Mouse (Mus musculus) erythroblast, embryonic 14.5 days (primary cell): ENCODE measurements around the gene Anxa6. TPM values are rescaled to one million over a fixed set of nuclear protein-coding genes. Genes with fewer than 3 reads are reported as not detected.

ENCODE experiments used
- H3K27me3 ChIP-seq: 2 replicates; pipeline ENCODE4 v1.6.1; 2012; ENCODE audit warnings: inconsistent platforms; ENCODE audit not compliant: control insufficient read depth
- H3K36me3 ChIP-seq: 2 replicates; pipeline ENCODE4 v1.6.1; 2012; ENCODE audit warnings: mild to moderate bottlenecking, inconsistent platforms; ENCODE audit not compliant: control insufficient read depth
- H3K4me1 ChIP-seq: 2 replicates; pipeline ENCODE4 v1.6.1; 2012; ENCODE audit warnings: inconsistent platforms; ENCODE audit not compliant: control insufficient read depth
- H3K4me3 ChIP-seq: replicated peaks from 2 replicates; pipeline ENCODE3; 2012; ENCODE audit warnings: moderate library complexity, mild to moderate bottlenecking, inconsistent platforms
- H3K9me3 ChIP-seq: 2 replicates; pipeline ENCODE4 v1.6.1; 2012; ENCODE audit warnings: low read length, inconsistent platforms, mixed read lengths; ENCODE audit not compliant: control insufficient read depth
- GATA1 ChIP-seq: IDR thresholded peaks from 2 replicates; pipeline ENCODE4 v1.6.1; 2012; ENCODE audit warnings: low read length, inconsistent platforms, mixed read lengths
- TAL1 ChIP-seq: IDR thresholded peaks from 3 replicates; pipeline ENCODE4 v1.6.1; 2012; ENCODE audit warnings: low read length, inconsistent platforms, mixed read lengths
- polyA plus RNA-seq: library from polyadenylated mRNA; stranded (reverse); fragments of >175 nt; gene quantifications from 2 replicates; pipeline ENCODE4 v1.2.3, GENCODE M21; 2012

Anxa6 gene
- polyA plus RNA-seq, 1 experiment, result 0.23 TPM

DNA sequence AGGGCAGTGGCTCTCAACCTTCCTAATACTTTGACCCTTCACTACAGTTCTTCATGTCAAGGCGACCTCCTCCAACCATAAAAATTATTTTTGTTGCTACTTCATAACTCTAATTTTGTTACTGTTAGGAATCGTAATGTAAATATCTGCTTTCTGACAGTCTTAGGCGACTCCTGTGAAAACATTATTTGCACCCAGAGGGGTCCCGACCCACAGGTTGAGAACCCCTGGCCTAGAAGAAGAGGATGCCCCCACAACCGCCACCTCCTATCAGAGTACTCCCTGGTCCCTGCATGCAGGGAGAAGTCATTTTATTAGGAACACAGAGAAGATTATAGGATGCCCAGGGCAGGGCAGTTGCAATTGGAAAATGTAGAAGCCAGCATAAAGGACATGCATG, 38.1 kb upstream of the Anxa6 start:
- Histone ChIP-seq H3K4me3 (no peak overlapping the region), H3K4me1 (no peaks in the 10 kb centered on the region), H3K27me3 (no peaks in the 10 kb centered on the region; the same call in 1 of the 2 replicates), H3K9me3 (no peaks in the 10 kb centered on the region), H3K36me3 (no peaks in the 10 kb centered on the region)
- TF ChIP-seq GATA1 (no peak), TAL1 (no peak)

DNA sequence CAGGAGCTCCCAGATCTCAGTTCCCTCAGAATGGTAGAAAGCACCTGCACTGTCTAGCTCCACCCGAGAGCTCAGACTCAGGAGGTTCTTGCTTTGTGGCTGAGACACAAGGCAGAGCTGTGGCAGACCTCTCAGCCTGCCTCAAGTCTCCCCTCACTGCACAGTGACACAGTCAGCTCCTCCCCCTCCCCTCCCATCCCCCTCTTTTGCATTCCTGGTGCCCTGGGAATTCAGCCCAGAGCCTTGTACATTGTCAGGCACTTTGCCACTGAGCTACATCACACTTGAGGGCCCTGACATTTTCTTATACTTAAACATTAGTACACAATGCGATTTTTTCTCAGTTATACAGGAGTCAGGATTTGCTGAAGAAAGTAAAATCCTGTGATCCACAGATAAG, 35.8 kb upstream of the Anxa6 start:
- TF ChIP-seq GATA1 (no peak), TAL1 (no peak)
- H3K9me3 ChIP-seq, result no peaks in the 10 kb centered on the region
- H3K36me3 ChIP-seq, result no peaks in the 10 kb centered on the region

GRCm38 (mm10) chr11:55066921-55067320, 33.7 kb upstream of the Anxa6 start:
- no peaks in the 10 kb centered on the region for H3K4me1 ChIP-seq
- no peaks in the 10 kb centered on the region for H3K36me3 ChIP-seq
- no peaks in the 10 kb centered on the region for H3K9me3 ChIP-seq
- H3K27me3 ChIP-seq, result no peaks in the 10 kb centered on the region
- no peak overlapping the region for H3K4me3 ChIP-seq
- no peak for TF ChIP-seq TAL1
- TF ChIP-seq GATA1, result no peak

More for the DNA sequence above, 35.8 kb upstream of the Anxa6 start:
- no peak overlapping the region for H3K4me3 ChIP-seq
- H3K4me1 ChIP-seq, result no peaks in the 10 kb centered on the region
- no peaks in the 10 kb centered on the region; the same call in 1 of the 2 replicates for H3K27me3 ChIP-seq

DNA sequence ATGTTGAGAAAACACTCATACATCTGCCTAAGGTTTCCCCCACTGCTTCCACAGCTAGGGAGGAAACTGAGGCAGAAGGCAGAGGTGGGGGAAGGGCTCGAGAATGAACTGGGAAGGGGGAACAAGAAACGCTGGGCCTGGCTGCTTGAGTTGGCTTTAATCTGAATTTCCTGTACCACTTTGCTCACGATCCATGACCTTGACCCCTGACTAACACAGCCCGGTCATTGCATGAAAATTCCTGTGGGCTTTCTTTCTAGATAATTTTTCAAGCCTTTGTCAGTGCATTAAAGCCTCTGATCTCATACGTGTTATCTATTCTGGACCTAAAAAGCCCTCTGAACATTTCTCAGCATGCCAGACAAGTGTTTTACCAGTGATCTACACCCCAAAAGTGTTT, 29.6 kb upstream of the Anxa6 start:
- no peak overlapping the region for H3K4me3 ChIP-seq
- H3K36me3 ChIP-seq, result no peaks in the 10 kb centered on the region
- H3K27me3 ChIP-seq, result no peaks in the 10 kb centered on the region
- no peaks in the 10 kb centered on the region for H3K9me3 ChIP-seq
- no peak for TF ChIP-seq GATA1
- no peak for TF ChIP-seq TAL1
- H3K4me1 ChIP-seq, result no peaks in the 10 kb centered on the region

DNA sequence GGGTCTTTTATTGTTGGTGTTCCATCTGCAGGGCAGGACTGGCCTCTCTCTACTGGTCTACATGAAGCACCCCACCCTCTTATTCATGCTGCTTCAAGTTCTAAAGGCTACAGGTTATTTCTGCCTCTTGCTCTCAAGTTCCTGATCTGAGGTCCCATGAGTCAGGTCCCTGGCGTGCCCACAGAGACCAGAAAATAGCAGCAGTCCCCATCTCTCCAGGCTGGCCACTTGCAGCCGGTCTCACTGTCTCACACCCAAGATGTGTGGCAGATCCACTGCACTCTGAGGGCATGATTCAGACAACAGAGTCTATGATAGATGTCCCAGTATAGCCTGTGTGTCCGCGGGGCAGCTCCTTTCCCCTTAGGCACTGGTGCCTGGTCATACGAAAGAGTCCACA, 27.6 kb upstream of the Anxa6 start:
- Histone ChIP-seq H3K27me3 (no peaks in the 10 kb centered on the region), H3K4me3 (no peak overlapping the region), H3K9me3 (no peaks in the 10 kb centered on the region), H3K36me3 (no peaks in the 10 kb centered on the region), H3K4me1 (no peaks in the 10 kb centered on the region)
- TF ChIP-seq TAL1 (no peak), GATA1 (no peak)

- Histone ChIP-seq H3K4me1 (no peaks in the 10 kb centered on the region), H3K27me3 (no peaks in the 10 kb centered on the region), H3K9me3 (no peaks in the 10 kb centered on the region), H3K4me3 (no peak overlapping the region), H3K36me3 (no peaks in the 10 kb centered on the region)
- TF ChIP-seq TAL1, result no peak
- no peak for TF ChIP-seq GATA1
These were observed 24.3 kb upstream of the Anxa6 start for GRCm38 (mm10) chr11:55057511-55057910.

DNA sequence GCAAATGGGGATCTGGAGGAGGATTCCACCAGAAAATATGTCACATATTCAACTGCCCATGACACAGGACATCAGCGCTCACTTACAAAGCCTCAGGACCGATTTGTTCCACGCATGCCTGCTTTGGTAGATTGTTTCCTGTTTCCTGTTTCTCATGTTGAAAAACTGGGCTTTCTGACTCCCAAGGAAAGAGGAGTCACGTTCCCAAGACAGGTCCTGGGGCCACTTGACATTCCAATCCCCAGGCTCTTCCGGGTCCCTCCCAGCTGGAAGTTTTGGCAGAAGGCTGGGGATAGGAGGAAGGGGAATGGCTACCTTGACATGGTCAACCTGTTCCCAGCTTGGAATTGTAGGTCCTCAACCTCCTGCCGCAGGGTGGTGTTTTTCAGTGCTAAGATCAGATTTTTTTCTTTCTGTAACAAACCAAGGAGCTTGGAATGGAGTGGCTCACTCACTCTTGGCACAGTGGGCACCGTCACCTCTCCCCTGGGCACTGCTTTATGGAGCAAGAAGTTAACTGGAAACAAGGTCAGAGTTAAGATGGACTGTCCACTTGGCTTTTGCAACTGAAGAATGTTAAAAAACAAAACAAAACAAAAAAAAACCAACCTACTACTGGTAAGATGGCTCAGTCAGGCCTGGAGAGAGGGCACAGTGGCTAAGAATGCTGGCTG, 17.7 kb upstream of the Anxa6 start:
- Histone ChIP-seq H3K9me3 (no peaks in the 10 kb centered on the region), H3K4me3 (no peak overlapping the region), H3K4me1 (no peaks in the 10 kb centered on the region), H3K27me3 (no peaks in the 10 kb centered on the region), H3K36me3 (no peaks in the 10 kb centered on the region)
- TF ChIP-seq TAL1 (no peak), GATA1 (no peak)

DNA sequence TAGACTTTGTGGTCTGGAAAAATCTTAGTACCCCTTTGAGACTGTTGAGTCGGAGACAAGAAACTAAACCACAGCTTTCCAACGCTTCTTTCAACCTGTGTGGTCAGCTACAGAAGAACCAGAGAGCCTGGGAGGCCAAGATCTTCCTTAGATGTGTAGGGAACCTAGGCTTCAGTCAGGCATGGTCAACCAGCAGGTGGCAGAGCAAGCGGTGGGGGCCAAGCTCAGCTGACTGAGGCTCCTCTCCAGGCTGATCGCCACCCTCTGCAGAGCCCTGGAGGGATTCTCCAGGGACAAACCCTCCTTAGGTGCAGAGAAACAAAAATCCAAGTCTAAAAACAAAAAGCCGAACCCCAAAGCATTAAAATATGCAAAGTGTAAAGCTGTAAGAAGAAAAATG, 13.4 kb upstream of the Anxa6 start:
- TF ChIP-seq GATA1 (no peak), TAL1 (no peak)

DNA sequence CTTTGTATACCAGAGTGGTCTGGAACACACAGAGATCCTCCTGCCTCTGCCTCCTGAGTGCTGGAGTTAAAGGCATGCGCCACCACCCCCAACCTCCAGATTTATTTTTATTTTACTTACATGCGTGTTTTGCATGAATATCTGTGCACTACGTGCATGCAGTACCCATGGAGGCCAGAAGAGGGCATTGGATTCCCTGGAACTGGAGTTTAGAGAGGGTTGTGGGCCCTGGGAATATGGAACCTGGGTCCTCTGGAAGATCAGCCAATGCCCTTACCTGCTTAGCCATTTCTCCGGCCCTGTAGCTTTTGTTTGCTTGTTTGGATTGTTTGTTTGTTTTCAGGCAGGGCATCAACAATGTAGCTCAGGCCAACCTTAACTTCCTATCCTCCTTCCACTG, 8.1 kb upstream of the Anxa6 start:
- Histone ChIP-seq H3K27me3 (no peaks in the 10 kb centered on the region), H3K4me3 (no peak overlapping the region), H3K9me3 (no peaks in the 10 kb centered on the region; the same call in 1 of the 2 replicates), H3K4me1 (no peaks in the 10 kb centered on the region), H3K36me3 (no peaks in the 10 kb centered on the region)
- TF ChIP-seq GATA1, result no peak
- TF ChIP-seq TAL1, result no peak

More for the DNA sequence above, 13.4 kb upstream of the Anxa6 start:
- Histone ChIP-seq H3K36me3 (no peaks in the 10 kb centered on the region), H3K4me1 (no peaks in the 10 kb centered on the region), H3K27me3 (no peaks in the 10 kb centered on the region), H3K9me3 (no peaks in the 10 kb centered on the region; the same call in 1 of the 2 replicates), H3K4me3 (no peak overlapping the region)

DNA sequence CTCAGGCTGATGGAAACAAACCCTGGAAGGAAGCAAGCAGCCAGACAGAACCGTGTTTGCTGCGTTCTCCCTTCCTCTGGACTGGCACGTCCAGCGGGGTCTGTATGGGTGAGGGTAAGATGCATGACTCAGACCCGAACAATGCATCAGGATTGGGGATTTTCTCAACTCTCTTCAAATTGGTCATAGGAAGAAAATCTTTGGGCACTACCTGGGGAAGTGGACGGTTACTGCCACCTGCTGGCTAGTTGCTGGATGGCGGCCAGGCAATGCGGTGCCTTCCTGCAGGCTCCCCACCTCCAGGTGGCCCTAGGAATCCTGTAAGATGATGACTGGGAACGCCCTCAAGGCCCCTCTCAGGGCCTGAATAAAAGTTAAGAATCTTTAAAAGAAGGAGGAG, 6.3 kb upstream of the Anxa6 start:
- Histone ChIP-seq H3K36me3 (no peaks in the 10 kb centered on the region), H3K27me3 (no peaks in the 10 kb centered on the region), H3K4me3 (no peak overlapping the region), H3K4me1 (no peaks in the 10 kb centered on the region), H3K9me3 (no peaks in the 10 kb centered on the region; the same call in 1 of the 2 replicates)
- TF ChIP-seq TAL1, result no peak
- TF ChIP-seq GATA1, result no peak
